Mouse (Mus musculus) hindbrain, embryonic 11.5 days (tissue): Measurements from ENCODE around the gene 4931406P16Rik. TPM values are rescaled to one million over a fixed set of nuclear protein-coding genes. Genes with fewer than 3 reads are reported as not detected.

Experiments used
- ATAC-seq: fragments of 200-750 bp; cut with Nextera tagmentation; 2 replicates; pipeline ENCODE4 v1.8.0; 2017; ENCODE audit warnings: mild to moderate bottlenecking, moderate TSS enrichment, moderate library complexity; ENCODE audit not compliant: low FRiP score
- DNase-seq: peaks from one replicate; pipeline ENCODE4 v3.0.0-alpha.2; 2015; ENCODE audit warnings: low spot score
- H3K27ac ChIP-seq: fragments of 300-500 bp; sonication (generic); 2 replicates; pipeline ENCODE4 v1.5.1; 2014; ENCODE audit warnings: mild to moderate bottlenecking, low read depth, low read length
- H3K27me3 ChIP-seq: fragments of 300-500 bp; sonication (generic); 2 replicates; pipeline ENCODE4 v1.6.1; 2014; ENCODE audit warnings: mild to moderate bottlenecking, low read length, moderate library complexity, mixed read lengths; ENCODE audit not compliant: control insufficient read depth, insufficient read depth
- H3K36me3 ChIP-seq: fragments of 300-500 bp; sonication (generic); 2 replicates; pipeline ENCODE4 v1.6.1; 2014; ENCODE audit warnings: mild to moderate bottlenecking, low read length, moderate library complexity, mixed read lengths; ENCODE audit not compliant: control insufficient read depth, insufficient read depth
- H3K4me1 ChIP-seq: fragments of 300-500 bp; sonication (generic); replicated peaks from 2 replicates; pipeline ENCODE4 v1.6.1; 2014; ENCODE audit warnings: low read length, mixed read lengths; ENCODE audit not compliant: control insufficient read depth, insufficient read depth
- H3K4me2 ChIP-seq: fragments of 300-500 bp; sonication (generic); replicated peaks from 2 replicates; pipeline ENCODE4 v1.6.1; 2014; ENCODE audit warnings: mild to moderate bottlenecking, low read depth, low read length
- H3K4me3 ChIP-seq: fragments of 300-500 bp; sonication (generic); 2 replicates; pipeline ENCODE4 v1.5.1; 2014; ENCODE audit warnings: low read depth, low read length
- H3K9ac ChIP-seq: fragments of 300-500 bp; sonication (generic); 2 replicates; pipeline ENCODE4 v1.6.1; 2014; ENCODE audit warnings: low read depth, low read length
- H3K9me3 ChIP-seq: fragments of 300-500 bp; sonication (generic); 2 replicates; pipeline ENCODE4 v1.6.1; 2016; ENCODE audit warnings: low read length; ENCODE audit not compliant: control insufficient read depth
- WGBS: fragments of 180-500 bp; shearing (Covaris S2); extraction: QIAGEN DNeasy Blood & Tissue Kit; methylation state at CpG from one replicate; pipeline ENCODE4 v1.1.7; 2014; 5-methylcytosine and 5-hydroxymethylcytosine counted together
- polyA plus RNA-seq: library from polyadenylated mRNA; unstranded; fragments of >200 nt; fragmentation: Nextera tagmentation; extraction: Ambion mirVana; gene quantifications from 2 replicates; pipeline ENCODE4 v1.2.1, GENCODE M21; 2014

Gene 4931406P16Rik
- polyA plus RNA-seq, 1 experiment from 2014 or later, result 40.3 TPM

- ATAC-seq (no peak), DNase-seq (no peak)
- WGBS, result 95% methylated on average over 7 of the region's 7 CpGs
- H3K36me3 ChIP-seq, result no peaks in the 10 kb centered on the region
- no peak within 1 kb of the TSS for H3K9ac ChIP-seq
- H3K4me3 ChIP-seq, result no peak within 1 kb of the TSS
- no peak within 1 kb of the TSS for H3K27ac ChIP-seq
- no peaks in the 10 kb centered on the region for H3K9me3 ChIP-seq
- no peaks in the 10 kb centered on the region for H3K4me1 ChIP-seq
- no peaks in the 10 kb centered on the region for H3K27me3 ChIP-seq
- H3K4me2 ChIP-seq, result no peak within 1 kb of the TSS
Observed at GRCm38 (mm10) chr7:34250738-34251137, 62.6 kb downstream of the 4931406P16Rik start, which contains the start of gene Gm6096. Gene Gm6096, plus strand, starts transcription at chr7:34251038.

GRCm38 (mm10) chr7:34246870-34247499 is 66.4 kb downstream of the 4931406P16Rik start:
- H3K4me3 ChIP-seq, result no peak overlapping the region
- H3K4me2 ChIP-seq, result no peak overlapping the region
- H3K27ac ChIP-seq, result no peak overlapping the region
- peaks cover 7% of the 10 kb centered on the region; the same call in 1 of the 2 replicates for H3K36me3 ChIP-seq
- ATAC-seq (no peak), DNase-seq (no peak)
- no peaks in the 10 kb centered on the region for H3K9me3 ChIP-seq
- WGBS, result 90% methylated on average over 3 of the region's 3 CpGs
- no peaks in the 10 kb centered on the region for H3K27me3 ChIP-seq
- no peak overlapping the region for H3K9ac ChIP-seq
- no peaks in the 10 kb centered on the region for H3K4me1 ChIP-seq

- Histone ChIP-seq H3K27ac (no peak overlapping the region), H3K9me3 (no peaks in the 10 kb centered on the region), H3K4me1 (no peaks in the 10 kb centered on the region), H3K9ac (no peak overlapping the region), H3K36me3 (peaks cover 12% of the 10 kb centered on the region; the same call in 1 of the 2 replicates), H3K27me3 (no peaks in the 10 kb centered on the region), H3K4me2 (no peak overlapping the region), H3K4me3 (no peak overlapping the region)
- no peak for DNase-seq
- WGBS, result 95% methylated on average over 11 of the region's 11 CpGs
- ATAC-seq, result no peak
Observed at GRCm38 (mm10) chr7:34242176-34242575, 71.2 kb downstream of the 4931406P16Rik start.

GRCm38 (mm10) chr7:34238086-34238485 is 75.3 kb downstream of the 4931406P16Rik start:
- Histone ChIP-seq H3K9ac (no peak overlapping the region), H3K4me1 (no peaks in the 10 kb centered on the region), H3K36me3 (peaks cover 6% of the 10 kb centered on the region; the same call in 1 of the 2 replicates), H3K4me3 (no peak overlapping the region), H3K9me3 (no peaks in the 10 kb centered on the region), H3K27ac (no peak overlapping the region), H3K4me2 (no peak overlapping the region), H3K27me3 (no peaks in the 10 kb centered on the region)
- no peak for DNase-seq
- ATAC-seq, result no peak
- 93% methylated on average over 5 of the region's 5 CpGs for WGBS

- peaks cover 6% of the 10 kb centered on the region; the same call in 1 of the 2 replicates for H3K36me3 ChIP-seq
- no peak overlapping the region for H3K4me2 ChIP-seq
- H3K4me3 ChIP-seq, result no peak overlapping the region
- H3K9ac ChIP-seq, result no peak overlapping the region
- ATAC-seq, result no peak
- H3K4me1 ChIP-seq, result no peaks in the 10 kb centered on the region
- H3K27me3 ChIP-seq, result no peaks in the 10 kb centered on the region
- 85% methylated on average over 5 of the region's 5 CpGs for WGBS
- H3K27ac ChIP-seq, result no peak overlapping the region
- no peak for DNase-seq
- H3K9me3 ChIP-seq, result no peaks in the 10 kb centered on the region
Observed at GRCm38 (mm10) chr7:34235602-34236001, 77.7 kb downstream of the 4931406P16Rik start.

- WGBS, result 3% methylated on average over 17 of the region's 17 CpGs
- peak overlapping the region; percentile 64 for H3K9ac ChIP-seq
- peaks cover 6% of the 10 kb centered on the region; the same call in 1 of the 2 replicates for H3K36me3 ChIP-seq
- H3K4me2 ChIP-seq, result peak overlapping the region; percentile 58
- H3K9me3 ChIP-seq, result no peaks in the 10 kb centered on the region
- DNase-seq, result peak; percentile 16
- ATAC-seq, result 0 out of 2 replicates have a peak, but pooled peaks have one; percentile 0
- peak overlapping the region; percentile 58 for H3K27ac ChIP-seq
- H3K4me3 ChIP-seq, result peak overlapping the region; percentile 42
- H3K4me1 ChIP-seq, result no peaks in the 10 kb centered on the region
- H3K27me3 ChIP-seq, result no peaks in the 10 kb centered on the region
Observed at GRCm38 (mm10) chr7:34234610-34235561, 78.5 kb downstream of the 4931406P16Rik start.

- ATAC-seq (peak; percentile 96), DNase-seq (peak; percentile 99)
- Histone ChIP-seq H3K4me2 (peak overlapping the region; percentile 58), H3K27ac (peak overlapping the region; percentile 80), H3K27me3 (no peaks in the 10 kb centered on the region), H3K9ac (peak overlapping the region; percentile 64), H3K36me3 (peaks cover 6% of the 10 kb centered on the region; the same call in 1 of the 2 replicates), H3K9me3 (no peaks in the 10 kb centered on the region), H3K4me3 (peak overlapping the region; percentile 42), H3K4me1 (0 out of 2 replicates have a peak, but pooled peaks cover 1% of the 10 kb centered on the region)
- under 1% methylated on average over 46 of the region's 46 CpGs for WGBS
Observed at GRCm38 (mm10) chr7:34233909-34234609, 79.3 kb downstream of the 4931406P16Rik start.
